Mouse (Mus musculus) C2C12 (cell line): ENCODE data around the gene Vangl2.

Source experiments
- CEBPB ChIP-seq: IDR thresholded peaks from one replicate; pipeline ENCODE4 v1.6.1; 2011; ENCODE audit warnings: low read depth, mild to moderate bottlenecking, control low read depth, moderate library complexity
- CTCF ChIP-seq: IDR thresholded peaks from one replicate; pipeline ENCODE4 v1.5.1; 2011; ENCODE audit not compliant: control insufficient read depth, insufficient read depth, insufficient read length
- FOSL1 ChIP-seq: IDR thresholded peaks from one replicate; pipeline ENCODE4 v1.8.0; 2011; ENCODE audit warnings: mild to moderate bottlenecking, low read length; ENCODE audit not compliant: poor library complexity, insufficient read depth, severe bottlenecking
- MAX ChIP-seq: IDR thresholded peaks from one replicate; pipeline ENCODE4 v1.6.1; 2011; ENCODE audit warnings: mild to moderate bottlenecking, control low read depth
- MYOD1 ChIP-seq: IDR thresholded peaks from one replicate; pipeline ENCODE4 v1.6.1; 2011; ENCODE audit warnings: low read depth; ENCODE audit not compliant: control insufficient read depth, insufficient read length
- USF1 ChIP-seq: IDR thresholded peaks from one replicate; pipeline ENCODE4 v1.6.1; 2011; ENCODE audit warnings: low read depth, mild to moderate bottlenecking, control low read depth, moderate library complexity

DNA sequence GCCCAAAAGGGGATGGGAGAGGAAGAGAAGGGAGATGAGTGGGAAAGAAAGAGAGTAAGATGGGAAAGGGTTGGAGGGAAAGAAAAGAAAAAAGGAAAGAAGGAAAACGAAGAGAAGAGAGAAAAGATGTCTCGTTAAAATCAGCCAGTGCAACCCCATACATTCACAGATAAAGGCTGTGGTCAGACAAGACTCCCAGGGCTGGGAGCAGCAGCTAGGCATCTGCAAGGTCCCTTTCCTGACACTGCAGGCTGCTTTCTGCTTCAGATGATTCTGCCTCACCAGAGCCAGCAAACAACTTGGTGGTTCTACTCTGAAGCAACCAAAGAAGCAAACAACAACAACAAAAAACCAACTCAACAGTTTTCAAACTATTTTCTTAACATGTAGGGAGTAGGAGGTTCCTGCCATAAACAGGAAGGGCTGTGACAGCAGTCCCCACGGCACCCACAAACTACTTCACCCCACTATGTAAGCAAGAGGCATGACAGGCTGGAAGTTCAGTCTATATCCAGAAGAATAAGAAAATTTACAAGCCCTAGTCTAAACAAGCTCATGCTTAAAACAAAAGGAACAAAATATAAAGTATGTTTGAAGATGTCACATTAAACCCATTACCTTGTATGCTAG is 44.8 kb downstream of the Vangl2 start:
- TF ChIP-seq CTCF, result no peak
- no peak for TF ChIP-seq USF1
- no peak for TF ChIP-seq MYOD1
- TF ChIP-seq MAX, result no peak
- TF ChIP-seq FOSL1, result no peak
- no peak for TF ChIP-seq CEBPB
